Mouse (Mus musculus): ENCODE results near the gene Rsrc2. TPM values are rescaled to one million over a fixed set of nuclear protein-coding genes. Genes with fewer than 3 reads are reported as not detected.
A peak's percentile ranks its signal among the peaks of the same experiment; 100 is the strongest.

The Rsrc2 gene
- total and polyA plus RNA-seq, 2 experiments, result 7.0 to 44.2 TPM

DNA sequence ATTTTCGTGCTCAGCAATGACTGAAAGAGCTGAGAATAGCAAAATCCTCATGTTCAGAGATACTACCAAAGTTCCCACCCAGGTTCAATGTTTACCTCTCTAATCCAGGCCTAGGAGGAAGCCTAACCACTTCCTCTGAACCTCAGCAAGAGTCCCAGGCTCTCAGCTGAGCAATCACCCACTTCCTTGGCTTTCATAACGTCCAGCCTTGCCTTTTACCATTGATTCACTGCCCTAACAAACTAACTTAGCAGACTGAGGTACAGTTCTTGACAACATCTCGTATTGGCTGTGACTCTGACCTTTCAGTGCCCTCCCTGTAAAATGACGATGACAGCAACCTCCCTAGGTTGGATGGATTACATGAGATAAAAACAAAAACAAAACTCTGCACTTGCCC lies 66.8 kb downstream of the Rsrc2 start:
- Histone ChIP-seq H3K27me3 (ENCODE audit: control insufficient read depth, insufficient read depth, low read length) (no peaks in the 10 kb centered on the region), H3K79me2 (ENCODE audit: control insufficient read depth, insufficient read depth, low read length) (peaks cover 24% of the 10 kb centered on the region), H3K4me3 (ENCODE audit: insufficient read depth, low read depth, low read length) (no peak overlapping the region), H3K27ac (replicated peaks; ENCODE audit: insufficient read depth, low read depth, low read length) (peak overlapping the region; percentile 8), H3K36me3 (ENCODE audit: control insufficient read depth, insufficient read depth, low read length) (no peaks in the 10 kb centered on the region), H3K9ac (ENCODE audit: low read depth, low read length) (no peak overlapping the region), H3K4me1 (ENCODE audit: control insufficient read depth, insufficient read depth, low read length) (peaks cover 12% of the 10 kb centered on the region)
- WGBS, result 23% methylated on average over 4 of the region's 4 CpGs
- TF ChIP-seq CTCF (IDR thresholded peaks at IDR 0.05; ENCODE audit: low read depth, low read length), result no peak
- TF ChIP-seq POLR2A (IDR thresholded peaks at IDR 0.05; ENCODE audit: extremely low read depth, insufficient read depth, low read length), result no peak
- no peak for DNase-seq (ENCODE audit: extremely low read depth, low read depth, low spot score)

DNA sequence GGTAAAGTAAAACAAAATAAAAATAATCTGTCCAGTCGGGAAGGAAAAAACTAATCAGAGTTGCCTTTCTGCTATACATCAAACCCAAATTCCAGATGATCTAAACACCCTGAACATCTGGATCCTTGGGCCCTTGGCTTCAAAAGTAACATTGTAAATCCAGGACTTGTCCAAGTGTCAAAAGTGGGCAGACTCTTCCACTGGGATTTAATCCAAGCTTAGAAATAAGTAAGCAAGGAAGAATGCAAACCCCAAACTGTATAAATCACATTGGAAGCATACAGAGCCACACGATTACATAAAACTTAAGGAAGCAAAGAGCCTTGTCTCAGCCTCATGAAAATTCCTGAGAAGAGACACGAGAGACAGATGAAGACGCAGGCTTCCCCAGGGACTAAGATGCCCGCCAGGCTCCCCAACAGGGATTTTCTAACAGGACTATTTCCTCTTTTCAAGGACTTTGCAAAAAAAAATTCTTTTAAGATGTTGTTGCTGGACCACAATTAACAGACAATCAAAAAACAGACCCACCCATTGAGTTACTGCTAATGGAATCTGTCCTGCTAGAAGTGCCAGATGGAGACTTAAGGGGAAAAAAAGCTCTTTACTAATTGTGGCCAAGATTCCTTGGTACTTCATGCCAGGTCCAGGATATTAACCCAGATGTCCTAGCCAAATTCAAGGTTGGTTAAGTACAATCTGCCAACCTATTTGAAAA lies 69.5 kb downstream of the Rsrc2 start:
- peak; percentile 72 for DNase-seq (ENCODE audit: extremely low read depth, low read depth, low spot score)
- Histone ChIP-seq H3K9ac (ENCODE audit: low read depth, low read length) (no peak overlapping the region), H3K79me2 (ENCODE audit: control insufficient read depth, insufficient read depth, low read length) (peaks cover 32% of the 10 kb centered on the region), H3K27ac (replicated peaks; ENCODE audit: insufficient read depth, low read depth, low read length) (no peak overlapping the region), H3K36me3 (ENCODE audit: control insufficient read depth, insufficient read depth, low read length) (no peaks in the 10 kb centered on the region), H3K27me3 (ENCODE audit: control insufficient read depth, insufficient read depth, low read length) (no peaks in the 10 kb centered on the region), H3K4me1 (ENCODE audit: control insufficient read depth, insufficient read depth, low read length) (peaks cover 24% of the 10 kb centered on the region), H3K4me3 (ENCODE audit: insufficient read depth, low read depth, low read length) (no peak overlapping the region)
- TF ChIP-seq POLR2A (IDR thresholded peaks at IDR 0.05; ENCODE audit: extremely low read depth, insufficient read depth, low read length) (no peak), CTCF (IDR thresholded peaks at IDR 0.05; ENCODE audit: low read depth, low read length) (no peak)
- WGBS, result 66% methylated on average over 5 of the region's 5 CpGs

DNA sequence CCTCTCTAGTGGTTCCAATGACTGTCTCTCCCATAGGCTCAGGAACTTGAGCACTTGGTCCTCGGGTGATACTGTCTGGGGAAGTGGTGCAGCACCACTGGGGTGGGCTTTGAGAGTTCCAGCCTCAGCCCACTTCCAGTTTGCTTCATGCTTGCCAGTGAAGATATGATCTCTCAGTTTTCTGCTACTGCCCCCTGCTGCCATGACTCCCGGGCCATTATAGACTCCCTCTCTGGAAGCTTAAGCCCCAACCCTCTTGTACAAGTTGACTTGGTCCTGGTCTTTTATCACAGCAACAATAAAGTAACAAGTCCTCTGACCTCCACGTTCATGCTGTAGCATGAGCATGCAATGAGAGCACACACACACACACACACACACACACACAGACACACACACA lies 70.1 kb downstream of the Rsrc2 start:
- 76% methylated on average over 3 of the region's 3 CpGs for WGBS
- Histone ChIP-seq H3K9ac (ENCODE audit: low read depth, low read length) (no peak overlapping the region), H3K27me3 (ENCODE audit: control insufficient read depth, insufficient read depth, low read length) (no peaks in the 10 kb centered on the region), H3K4me3 (ENCODE audit: insufficient read depth, low read depth, low read length) (no peak overlapping the region), H3K4me1 (ENCODE audit: control insufficient read depth, insufficient read depth, low read length) (peaks cover 25% of the 10 kb centered on the region), H3K36me3 (ENCODE audit: control insufficient read depth, insufficient read depth, low read length) (no peaks in the 10 kb centered on the region), H3K27ac (replicated peaks; ENCODE audit: insufficient read depth, low read depth, low read length) (0 out of 2 replicates have a peak overlapping the region, but pooled peaks have one; percentile 4), H3K79me2 (ENCODE audit: control insufficient read depth, insufficient read depth, low read length) (peaks cover 36% of the 10 kb centered on the region)
- no peak for TF ChIP-seq POLR2A (IDR thresholded peaks at IDR 0.05; ENCODE audit: extremely low read depth, insufficient read depth, low read length)
- DNase-seq (ENCODE audit: extremely low read depth, low read depth, low spot score), result no peak

Other genes starting within 250 kb of the Rsrc2 start
- not detected in 2 replicates for gene B3gnt4, start 239.0 kb downstream of the Rsrc2 start, total RNA-seq (2014; rRNA removed)
- not detected in 2 replicates for gene B3gnt4, start 239.0 kb downstream of the Rsrc2 start, polyA plus RNA-seq (2012; rRNA removed)
- gene Diablo, start 225.2 kb downstream of the Rsrc2 start, total RNA-seq (2014; rRNA removed), result 28.1 and 32.8 TPM in 2 replicates
- gene Diablo, start 225.2 kb downstream of the Rsrc2 start, polyA plus RNA-seq (2012; rRNA removed), result 25.9 and 31.4 TPM in 2 replicates
- 0.07 TPM in 1 of 2 replicates, not detected in the other for gene Gm49027, start 223.9 kb downstream of the Rsrc2 start, total RNA-seq (2014; rRNA removed)
- gene Gm49027, start 223.9 kb downstream of the Rsrc2 start, polyA plus RNA-seq (2012; rRNA removed), result 0.54 and 0.76 TPM in 2 replicates
- gene Vps33a, start 176.4 kb downstream of the Rsrc2 start, total RNA-seq (2014; rRNA removed), result 15.4 and 19.7 TPM in 2 replicates
- gene Vps33a, start 176.4 kb downstream of the Rsrc2 start, polyA plus RNA-seq (2012; rRNA removed), result 10.0 and 10.5 TPM in 2 replicates
- 18.5 and 25.2 TPM in 2 replicates for gene Clip1, start 64.8 kb downstream of the Rsrc2 start, total RNA-seq (2014; rRNA removed)
- 10.9 and 11.8 TPM in 2 replicates for gene Clip1, start 64.8 kb downstream of the Rsrc2 start, polyA plus RNA-seq (2012; rRNA removed)
- gene Zcchc8, start 28.3 kb downstream of the Rsrc2 start, total RNA-seq (2014; rRNA removed), result 9.0 and 12.1 TPM in 2 replicates
- gene Zcchc8, start 28.3 kb downstream of the Rsrc2 start, polyA plus RNA-seq (2012; rRNA removed), result 9.6 and 12.7 TPM in 2 replicates
- 0.37 and 0.94 TPM in 2 replicates for gene Kntc1, start 302 bp upstream of the Rsrc2 start, total RNA-seq (2014; rRNA removed)
- 0.04 and 0.26 TPM in 2 replicates for gene Kntc1, start 302 bp upstream of the Rsrc2 start, polyA plus RNA-seq (2012; rRNA removed)
- gene Hcar2, start 116.1 kb upstream of the Rsrc2 start, total RNA-seq (2014; rRNA removed), result 0.18 and 1.1 TPM in 2 replicates
- 0.25 and 0.32 TPM in 2 replicates for gene Hcar2, start 116.1 kb upstream of the Rsrc2 start, polyA plus RNA-seq (2012; rRNA removed)
- under 0.01 and 0.09 TPM in 2 replicates for gene Hcar1, start 130.6 kb upstream of the Rsrc2 start, total RNA-seq (2014; rRNA removed)
- gene Hcar1, start 130.6 kb upstream of the Rsrc2 start, polyA plus RNA-seq (2012; rRNA removed), result 0.04 TPM in 1 of 2 replicates, not detected in the other
- gene Denr, start 157.8 kb upstream of the Rsrc2 start, total RNA-seq (2014; rRNA removed), result 12.5 and 15.5 TPM in 2 replicates
- 27.5 and 37.9 TPM in 2 replicates for gene Denr, start 157.8 kb upstream of the Rsrc2 start, polyA plus RNA-seq (2012; rRNA removed)
- 1.2 TPM in 1 of 2 replicates, not detected in the other for gene Gm43518, start 178.0 kb upstream of the Rsrc2 start, total RNA-seq (2014; rRNA removed)
- 0.31 TPM in 1 of 2 replicates, not detected in the other for gene Gm43518, start 178.0 kb upstream of the Rsrc2 start, polyA plus RNA-seq (2012; rRNA removed)
- 2.1 and 2.2 TPM in 2 replicates for gene Ccdc62, start 181.3 kb upstream of the Rsrc2 start, total RNA-seq (2014; rRNA removed)
- 1.8 and 3.2 TPM in 2 replicates for gene Ccdc62, start 181.3 kb upstream of the Rsrc2 start, polyA plus RNA-seq (2012; rRNA removed)
- gene Hip1r, start 224.2 kb upstream of the Rsrc2 start, total RNA-seq (2014; rRNA removed), result 9.1 and 9.7 TPM in 2 replicates
- 9.2 and 11.5 TPM in 2 replicates for gene Hip1r, start 224.2 kb upstream of the Rsrc2 start, polyA plus RNA-seq (2012; rRNA removed)